In the genomic region with DNA sequence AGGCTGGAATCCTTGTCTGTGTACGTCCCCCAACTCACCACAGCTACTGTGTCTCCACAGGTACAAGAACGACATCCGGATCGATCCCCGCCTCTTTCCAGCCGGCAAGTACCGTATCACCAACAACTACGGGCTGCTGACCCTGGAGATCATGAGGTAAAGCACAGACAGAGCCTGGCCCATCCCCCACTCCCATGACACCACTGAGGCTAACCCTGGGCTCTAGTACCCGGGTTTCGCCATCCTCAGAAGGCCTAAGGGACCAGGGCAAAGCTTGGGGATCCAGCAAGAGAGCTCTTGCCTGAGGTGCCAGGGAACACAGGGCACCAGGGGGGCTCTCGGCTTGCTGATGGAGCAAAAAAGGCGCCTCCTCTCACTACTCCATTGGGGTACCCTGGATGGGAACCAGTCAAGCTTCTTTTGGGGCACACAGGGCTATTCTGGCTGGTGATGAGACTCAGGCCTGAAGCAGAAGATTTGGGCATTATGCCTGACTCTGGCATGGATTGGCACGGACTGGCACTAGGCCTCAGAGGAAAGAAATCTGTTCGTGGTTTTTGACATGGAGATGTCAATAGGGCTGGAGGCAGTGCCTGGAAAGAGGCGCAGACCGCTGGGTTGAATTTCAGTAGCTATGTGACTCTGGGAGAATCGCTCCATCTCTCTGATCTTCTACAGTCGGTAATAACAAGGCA, we compare ENCODE assay signal across 16 mouse cellular contexts. TPM values are rescaled to one million over a fixed set of nuclear protein-coding genes. Genes with fewer than 3 reads are reported as not detected.
DNase-seq lines count a peak whose midpoint lies in the region.
"Had no signal": no experiment of that assay in that cellular context is flagged by ENCODE, and none has a peak within 500 bp of the region (broad histone marks: within the 10 kb centered on the region; RNA-seq: fewer than 3 reads in every experiment).

No protein-coding gene starts in this region.

- DNase-seq in adrenal gland, postnatal 10 days = peak; percentile 54
- DNase-seq in adrenal gland, postnatal 4 days (ENCODE audit: low spot score in 2 of 2) = no peak
- peak; percentile 50 to 56 for DNase-seq in cerebellum, postnatal 14 days
- DNase-seq in cerebellum, adult 18-20 months = no peak
- peak; percentile 23 for DNase-seq in adrenal gland, postnatal 25 days
- no peak for DNase-seq in right cerebral cortex, postnatal 14 days
- DNase-seq: cerebellum, adult 11 months; cerebellum, adult 8-10 months; cerebellum, postnatal 36 days; embryo, embryonic 11 days; gastrocnemius, postnatal 25 days; heart, adult 2 months; kidney, adult 2 months had no signal

RNA-seq across cellular contexts. Expression of gene Myom3, which starts 11.2 kb away (rescaled TPM):
- total RNA-seq in adrenal gland, postnatal 10 days (2021) = 10 to 100 TPM in 1 of 2 experiments, 1 to 10 TPM in 1; 4.2 to 15.1 TPM
- total RNA-seq in adrenal gland, postnatal 4 days (2021) = 1 to 10 TPM; 3.5 to 9.2 TPM
- 0.48 and 0.64 TPM in 2 replicates for total RNA-seq in adrenal gland, postnatal 25 days (2021)
- total RNA-seq: hematopoietic stem cell, adult 5-6 weeks had no signal

RNA-seq across cellular contexts. Expression of gene Il22ra1, which starts 42.8 kb away (rescaled TPM):
- total RNA-seq in adrenal gland, postnatal 10 days (2021) = 1 to 10 TPM; 1.5 to 1.7 TPM
- total RNA-seq in adrenal gland, postnatal 4 days (2021) = 1 to 10 TPM; 3.7 to 3.8 TPM
- total RNA-seq in adrenal gland, postnatal 25 days (2021) = 1.3 and 1.6 TPM in 2 replicates
- total RNA-seq: CH12.LX; gastrocnemius, adult 8-10 months; hematopoietic stem cell, adult 5-6 weeks had no signal

Comparison
In these comparisons a context has a peak if more than half of its experiments do, and no peak if none do; other contexts are left out.
1. DNase-seq: peak in adrenal gland, postnatal 10 days (single experiment), cerebellum, postnatal 14 days (2 of 2) and adrenal gland, postnatal 25 days (single experiment); none in adrenal gland, postnatal 4 days (0 of 2), cerebellum, adult 18-20 months (0 of 2) and right cerebral cortex, postnatal 14 days (single experiment).